Mouse (Mus musculus) lung, postnatal 36 days (tissue): ENCODE data around the gene Napsa.

ENCODE experiments used
- DNase-seq: peaks from one replicate; pipeline ENCODE4 v3.0.0; 2022; ENCODE audit warnings: mixed read lengths

The Napsa gene

GRCm38 (mm10) chr7:44630437-44630836, 58.3 kb downstream of the Napsa start:
- DNase-seq: peak; percentile 79

DNA sequence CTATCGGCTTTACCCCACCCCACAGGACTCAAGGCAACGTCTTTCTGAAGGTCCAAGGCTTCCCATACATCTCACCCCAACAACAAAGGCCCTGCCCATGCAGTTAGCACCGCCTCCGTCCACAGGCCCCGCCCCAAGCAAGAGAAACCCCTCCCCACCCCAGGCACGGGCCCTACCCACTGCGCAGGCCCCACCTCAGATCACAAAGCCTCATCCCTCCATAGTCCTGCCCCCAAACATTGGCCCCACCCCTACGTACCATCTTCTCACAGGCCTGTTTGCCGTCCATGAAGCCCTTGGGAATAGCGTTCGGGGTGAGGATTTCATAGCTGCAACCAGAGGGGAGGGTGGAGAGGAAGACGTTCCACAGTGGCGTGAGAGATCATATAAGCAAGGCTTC, 60.5 kb downstream of the Napsa start:
- DNase-seq: no peak

DNA sequence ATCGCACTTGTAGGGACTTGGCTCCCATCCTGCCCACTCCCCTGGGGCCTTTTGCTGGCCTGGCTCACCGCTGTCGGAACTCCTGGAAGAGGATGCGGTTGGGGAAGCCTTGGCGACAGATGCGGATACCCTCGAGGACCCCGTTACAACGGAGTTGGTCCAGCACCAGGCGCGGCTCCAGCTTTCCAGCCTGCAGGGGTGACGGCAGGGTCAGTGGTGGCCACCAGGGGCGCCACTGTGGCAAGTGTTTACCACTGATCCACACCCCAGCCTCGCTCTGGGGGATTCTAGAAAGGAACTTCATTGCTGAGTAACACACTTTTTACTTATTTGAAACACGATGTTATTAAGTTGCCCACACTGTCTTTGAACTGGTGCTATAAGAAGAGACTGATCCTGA, 61.2 kb downstream of the Napsa start:
- peak; percentile 17 for DNase-seq
